Mouse (Mus musculus): ENCODE data around the gene Mdp1.

DNA sequence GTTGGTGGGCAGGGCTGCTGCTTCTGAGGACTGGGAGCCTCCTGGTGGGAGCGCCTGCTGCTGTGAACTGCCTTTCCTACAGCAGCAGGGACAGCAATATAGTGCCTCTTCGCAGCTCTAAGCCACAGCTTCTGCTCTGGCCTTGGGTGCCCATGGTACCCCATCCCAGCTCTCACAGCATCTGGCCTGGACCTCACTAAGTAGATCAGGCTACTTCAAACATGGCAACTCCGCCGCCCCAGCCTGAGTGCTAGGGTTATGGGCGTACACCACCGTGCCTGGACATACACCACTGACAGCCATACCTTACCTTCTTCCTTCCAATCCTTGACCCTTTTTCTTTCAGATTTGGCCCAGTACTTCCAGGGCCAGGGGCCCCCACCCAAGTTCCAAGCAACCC lies 52.0 kb downstream of the Mdp1 start:
- TF ChIP-seq GATA1 (IDR thresholded peaks at IDR 0.05; ENCODE audit: borderline replicate concordance, low read length): no peak
- no peak for TF ChIP-seq FLI1 (IDR thresholded peaks at IDR 0.05; ENCODE audit: low read length)
